Mouse (Mus musculus): ENCODE data around the gene Atg16l2.

GRCm38 (mm10) chr7:101343135-101343534 lies 41.1 kb upstream of the Atg16l2 start:
- no peak for TF ChIP-seq CTCF (IDR thresholded peaks at IDR 0.05; ENCODE audit: low read depth)
- TF ChIP-seq EP300 (IDR thresholded peaks at IDR 0.05; ENCODE audit: low read depth), result no peak

Measured in liver, postnatal 0 days (tissue).